Mouse (Mus musculus): ENCODE measurements around the gene Apoh. TPM values are rescaled to one million over a fixed set of nuclear protein-coding genes. Genes with fewer than 3 reads are reported as not detected.

The Apoh gene
- polyA plus RNA-seq, 1 experiment from 2014 or later: not detected

DNA sequence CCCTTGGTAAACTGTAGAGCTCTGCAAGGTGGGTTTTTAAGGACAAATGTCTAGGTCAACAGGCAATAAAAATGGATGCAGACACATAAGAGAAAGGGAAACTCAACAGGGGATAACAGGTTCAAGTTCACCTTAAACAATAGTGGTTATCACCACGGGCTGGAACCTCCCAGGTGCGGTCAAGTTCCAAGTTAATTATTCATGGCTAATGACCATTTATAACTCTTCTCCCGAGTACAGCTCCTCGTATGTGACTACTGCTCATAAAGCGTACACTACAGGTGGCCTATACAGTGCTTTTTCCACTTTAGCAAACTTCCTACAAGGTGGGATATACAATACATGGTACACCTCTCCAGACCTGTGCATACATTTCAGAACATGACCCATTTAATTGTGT lies 33.4 kb upstream of the Apoh start:
- Histone ChIP-seq H3K4me1 (no peaks in the 10 kb centered on the region), H3K9me3 (no peaks in the 10 kb centered on the region), H3K36me3 (no peaks in the 10 kb centered on the region), H3K27ac (replicated peaks) (no peak overlapping the region), H3K27me3 (no peaks in the 10 kb centered on the region), H3K4me3 (no peak overlapping the region), H3K4me2 (replicated peaks) (no peak overlapping the region), H3K9ac (replicated peaks) (no peak overlapping the region)
- WGBS: 85% methylated on average over 5 of the region's 5 CpGs
- ATAC-seq (replicated peaks): no peak

DNA sequence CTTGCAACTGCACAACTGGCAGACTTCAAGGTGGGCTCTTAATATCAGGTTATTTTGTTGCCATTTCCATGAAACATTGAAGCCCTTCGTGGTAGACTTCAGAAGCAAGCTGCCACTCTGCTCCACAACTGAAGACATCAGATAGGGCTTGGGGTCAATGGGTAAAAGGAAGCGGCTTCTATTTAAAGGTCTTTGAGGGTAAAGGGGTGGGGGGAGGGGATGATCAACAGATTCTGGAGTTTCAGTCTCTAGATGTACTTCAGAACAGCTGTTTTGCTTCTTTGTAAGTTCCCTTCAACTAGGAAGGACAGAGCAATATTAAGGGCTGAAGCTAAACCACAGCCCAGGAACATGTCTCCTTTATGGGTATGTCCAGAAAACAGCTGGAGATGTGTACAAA lies 31.2 kb upstream of the Apoh start:
- H3K27ac ChIP-seq (replicated peaks): no peak overlapping the region
- H3K9me3 ChIP-seq: no peaks in the 10 kb centered on the region
- H3K4me1 ChIP-seq: no peaks in the 10 kb centered on the region
- no peaks in the 10 kb centered on the region for H3K36me3 ChIP-seq
- no peak overlapping the region for H3K4me2 ChIP-seq (replicated peaks)
- H3K27me3 ChIP-seq: no peaks in the 10 kb centered on the region
- ATAC-seq (replicated peaks): no peak
- H3K9ac ChIP-seq (replicated peaks): no peak overlapping the region
- WGBS: 88% methylated on average over 2 of the region's 2 CpGs
- no peak overlapping the region for H3K4me3 ChIP-seq

DNA sequence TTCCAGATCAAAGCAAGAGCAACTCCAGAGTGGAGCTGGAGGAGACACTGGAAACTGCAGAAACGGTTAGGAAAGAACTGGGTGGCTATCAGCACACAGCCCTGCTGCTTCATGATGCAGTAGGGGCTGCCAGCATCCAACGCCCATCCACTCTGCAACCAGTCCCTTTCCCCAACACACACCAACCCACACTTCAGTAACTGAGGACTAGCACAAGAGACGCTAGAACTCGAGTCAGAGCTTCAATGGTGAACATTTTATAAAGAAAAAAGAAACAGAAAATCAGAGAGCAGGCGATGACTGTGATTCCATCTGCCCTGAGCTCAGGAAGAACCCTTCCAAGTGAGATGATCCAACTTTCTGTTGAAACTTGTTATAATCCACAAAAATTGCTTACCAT lies 30.6 kb upstream of the Apoh start:
- WGBS: 75% methylated on average over 5 of the region's 5 CpGs
- Histone ChIP-seq H3K4me3 (no peak overlapping the region), H3K27me3 (no peaks in the 10 kb centered on the region), H3K27ac (replicated peaks) (no peak overlapping the region), H3K4me2 (replicated peaks) (no peak overlapping the region), H3K9me3 (no peaks in the 10 kb centered on the region), H3K9ac (replicated peaks) (no peak overlapping the region), H3K36me3 (no peaks in the 10 kb centered on the region), H3K4me1 (no peaks in the 10 kb centered on the region)
- ATAC-seq (replicated peaks): no peak

DNA sequence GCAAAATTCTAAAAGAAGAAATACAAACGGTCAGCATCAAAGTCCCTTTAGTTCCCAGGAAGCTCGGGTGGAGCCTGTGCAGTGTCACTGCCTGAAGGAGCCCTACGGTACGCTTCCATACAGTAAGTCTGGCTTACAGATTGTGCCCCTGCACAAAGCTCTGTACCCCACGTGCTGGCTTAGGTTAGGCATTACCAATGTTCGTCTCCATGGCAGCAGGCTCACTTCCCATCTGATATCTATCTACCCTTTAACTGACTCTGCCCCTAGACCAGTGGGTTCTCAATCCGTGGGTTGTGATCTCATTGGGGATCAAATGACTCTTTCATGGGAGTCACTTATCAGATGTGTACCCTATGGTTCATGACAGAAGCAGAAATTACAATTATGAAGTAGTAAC lies 27.4 kb upstream of the Apoh start:
- H3K27ac ChIP-seq (replicated peaks): no peak overlapping the region
- WGBS: 88% methylated on average over 7 of the region's 7 CpGs
- H3K4me1 ChIP-seq: no peaks in the 10 kb centered on the region
- no peaks in the 10 kb centered on the region for H3K27me3 ChIP-seq
- H3K4me2 ChIP-seq (replicated peaks): no peak overlapping the region
- no peaks in the 10 kb centered on the region for H3K9me3 ChIP-seq
- H3K36me3 ChIP-seq: no peaks in the 10 kb centered on the region
- no peak overlapping the region for H3K9ac ChIP-seq (replicated peaks)
- no peak for ATAC-seq (replicated peaks)
- H3K4me3 ChIP-seq: no peak overlapping the region

DNA sequence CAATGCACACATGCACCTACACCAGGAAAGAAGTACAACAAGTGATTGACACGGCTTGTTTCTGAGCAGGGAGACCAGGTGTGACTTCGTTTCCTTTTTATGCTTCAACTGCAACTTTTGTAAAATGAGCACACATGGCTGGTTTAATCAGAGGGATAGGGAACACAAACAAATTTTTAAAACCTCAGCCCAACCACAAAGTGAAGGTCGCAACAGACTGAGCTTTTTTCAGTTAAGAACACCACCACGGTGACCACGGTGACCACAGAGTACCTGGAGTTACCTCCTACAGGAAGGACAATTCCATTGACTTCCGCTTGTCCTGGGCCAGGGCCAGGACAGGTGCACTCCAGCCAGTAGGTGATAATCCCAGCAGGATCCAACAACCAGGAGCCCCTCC lies 25.3 kb upstream of the Apoh start:
- WGBS: 71% methylated on average over 6 of the region's 6 CpGs
- no peak overlapping the region for H3K9ac ChIP-seq (replicated peaks)
- H3K36me3 ChIP-seq: no peaks in the 10 kb centered on the region
- no peaks in the 10 kb centered on the region for H3K27me3 ChIP-seq
- no peaks in the 10 kb centered on the region for H3K4me1 ChIP-seq
- no peak overlapping the region for H3K4me2 ChIP-seq (replicated peaks)
- H3K9me3 ChIP-seq: no peaks in the 10 kb centered on the region
- no peak for ATAC-seq (replicated peaks)
- H3K4me3 ChIP-seq: no peak overlapping the region
- no peak overlapping the region for H3K27ac ChIP-seq (replicated peaks)

DNA sequence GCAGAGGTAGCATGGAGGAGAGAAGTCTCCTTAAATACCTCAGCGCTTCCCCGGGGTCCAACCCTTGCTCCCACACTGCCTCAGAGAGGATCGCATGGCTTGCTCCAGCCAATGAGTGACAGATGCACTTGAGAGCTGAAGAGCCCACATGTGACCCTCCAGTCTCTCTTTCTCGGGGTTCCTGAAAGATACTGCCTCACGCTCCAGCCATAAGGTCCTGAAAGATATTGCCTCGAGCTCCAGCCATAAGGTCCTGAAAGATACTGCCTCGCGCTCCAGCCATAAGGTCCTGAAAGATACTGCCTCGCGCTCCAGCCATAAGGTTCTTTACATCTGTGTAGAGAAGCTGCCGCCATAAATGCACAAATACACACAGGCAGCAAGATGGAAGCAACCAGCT lies 24.0 kb upstream of the Apoh start:
- no peak for ATAC-seq (replicated peaks)
- H3K36me3 ChIP-seq: no peaks in the 10 kb centered on the region
- no peaks in the 10 kb centered on the region for H3K27me3 ChIP-seq

DNA sequence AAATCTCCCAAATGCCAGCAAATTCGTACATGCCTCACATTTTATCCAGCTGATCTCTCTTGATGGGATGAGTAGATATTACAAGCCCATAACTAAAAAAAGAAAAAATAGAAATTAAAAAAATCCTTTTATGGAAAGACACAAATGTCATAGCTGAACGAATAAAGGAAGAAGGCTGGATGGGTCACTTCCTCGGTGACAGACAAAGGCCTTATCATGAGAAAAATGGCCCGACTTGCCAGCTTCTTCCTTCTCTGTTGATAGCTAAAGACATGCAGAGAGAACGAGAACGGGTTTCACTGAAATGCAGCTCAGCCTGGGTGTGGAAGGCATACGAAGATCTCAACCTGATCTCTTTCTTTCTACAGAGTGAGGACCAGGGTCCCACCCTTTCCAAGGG lies 22.6 kb upstream of the Apoh start:
- H3K36me3 ChIP-seq: no peaks in the 10 kb centered on the region
- H3K27me3 ChIP-seq: no peaks in the 10 kb centered on the region
- H3K27ac ChIP-seq (replicated peaks): no peak overlapping the region
- no peak for ATAC-seq (replicated peaks)
- no peak overlapping the region for H3K9ac ChIP-seq (replicated peaks)
- no peaks in the 10 kb centered on the region for H3K9me3 ChIP-seq
- H3K4me2 ChIP-seq (replicated peaks): no peak overlapping the region
- no peak overlapping the region for H3K4me3 ChIP-seq
- 84% methylated on average over 7 of the region's 7 CpGs for WGBS
- H3K4me1 ChIP-seq: no peaks in the 10 kb centered on the region

More for the DNA sequence above, 24.0 kb upstream of the Apoh start:
- Histone ChIP-seq H3K4me3 (no peak overlapping the region), H3K27ac (replicated peaks) (no peak overlapping the region), H3K9me3 (no peaks in the 10 kb centered on the region), H3K9ac (replicated peaks) (no peak overlapping the region), H3K4me1 (no peaks in the 10 kb centered on the region), H3K4me2 (replicated peaks) (no peak overlapping the region)
- 86% methylated on average over 11 of the region's 11 CpGs for WGBS

DNA sequence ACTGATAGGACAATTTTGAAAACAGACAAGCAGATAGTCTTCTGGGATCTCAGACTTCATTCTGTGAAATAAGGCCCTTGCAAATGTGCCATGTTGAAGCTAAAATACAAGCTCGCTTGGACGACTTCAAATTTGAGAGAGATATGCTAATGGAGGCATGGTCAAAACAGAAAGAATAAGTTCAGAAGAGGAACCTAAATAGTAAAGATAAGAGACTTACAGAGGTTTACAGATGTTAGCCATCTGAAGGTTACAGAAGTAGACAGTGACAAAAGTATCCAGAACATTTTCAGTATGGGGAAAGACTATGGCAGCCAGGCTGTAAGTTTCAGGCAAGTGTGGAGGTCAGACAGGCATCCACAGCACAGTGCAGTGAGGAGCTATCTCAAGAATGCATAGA lies 21.0 kb upstream of the Apoh start:
- H3K9me3 ChIP-seq: no peaks in the 10 kb centered on the region
- no peaks in the 10 kb centered on the region for H3K4me1 ChIP-seq
- H3K36me3 ChIP-seq: no peaks in the 10 kb centered on the region
- ATAC-seq (replicated peaks): no peak
- H3K27ac ChIP-seq (replicated peaks): no peak overlapping the region
- WGBS: 88% methylated on average over 2 of the region's 2 CpGs
- H3K4me3 ChIP-seq: no peak overlapping the region
- H3K9ac ChIP-seq (replicated peaks): no peak overlapping the region
- H3K27me3 ChIP-seq: no peaks in the 10 kb centered on the region
- no peak overlapping the region for H3K4me2 ChIP-seq (replicated peaks)

DNA sequence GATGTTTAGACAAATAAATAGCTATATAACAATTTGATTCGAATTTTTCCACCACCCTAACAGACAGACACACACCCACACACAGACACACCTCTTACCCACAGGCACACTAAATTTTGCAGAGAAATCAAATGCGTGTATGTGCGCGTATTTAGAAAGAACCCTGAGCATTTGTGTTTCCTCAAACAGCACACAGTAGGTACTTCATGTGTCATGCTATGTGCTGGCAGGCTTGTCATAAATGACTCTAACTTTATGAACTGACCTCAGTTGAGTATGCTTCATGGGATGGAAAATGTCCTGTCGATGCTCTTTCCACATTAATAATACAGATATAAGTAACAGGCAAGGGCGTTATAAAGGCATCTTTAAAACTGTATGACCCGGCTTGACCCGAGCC lies 17.2 kb upstream of the Apoh start:
- 90% methylated on average over 8 of the region's 8 CpGs for WGBS

DNA sequence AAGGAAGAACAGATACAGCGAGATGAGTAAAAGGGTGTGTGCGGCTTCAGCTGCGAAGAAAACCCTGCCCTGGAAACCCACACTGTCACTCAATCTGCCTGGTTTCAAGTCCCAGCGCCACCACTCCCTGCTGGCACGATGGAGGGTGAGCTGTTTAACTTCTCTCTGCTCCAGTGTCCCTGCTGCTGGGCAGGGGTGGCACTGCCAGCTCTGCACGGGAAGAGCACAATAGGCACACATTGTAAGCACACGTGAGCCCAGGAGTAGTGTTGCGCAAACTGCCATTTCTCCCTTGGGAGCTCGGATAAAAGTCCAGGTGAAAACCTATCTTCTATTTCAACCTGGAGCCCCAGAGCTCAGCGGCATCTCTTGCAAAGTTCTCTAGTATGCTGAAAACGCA lies 12.3 kb upstream of the Apoh start:
- 87% methylated on average over 11 of the region's 11 CpGs for WGBS
- ATAC-seq (replicated peaks): no peak
- no peaks in the 10 kb centered on the region for H3K27me3 ChIP-seq
- peaks cover 4% of the 10 kb centered on the region; the same call in 1 of the 2 replicates for H3K4me1 ChIP-seq
- H3K4me3 ChIP-seq: no peak overlapping the region
- H3K36me3 ChIP-seq: no peaks in the 10 kb centered on the region
- no peaks in the 10 kb centered on the region for H3K9me3 ChIP-seq
- no peak overlapping the region for H3K4me2 ChIP-seq (replicated peaks)
- no peak overlapping the region for H3K9ac ChIP-seq (replicated peaks)
- H3K27ac ChIP-seq (replicated peaks): no peak overlapping the region

More for the DNA sequence above, 17.2 kb upstream of the Apoh start:
- no peak for ATAC-seq (replicated peaks)
- Histone ChIP-seq H3K36me3 (no peaks in the 10 kb centered on the region), H3K4me3 (no peak overlapping the region), H3K4me2 (replicated peaks) (no peak overlapping the region), H3K9me3 (no peaks in the 10 kb centered on the region), H3K4me1 (no peaks in the 10 kb centered on the region), H3K27me3 (no peaks in the 10 kb centered on the region), H3K9ac (replicated peaks) (no peak overlapping the region), H3K27ac (replicated peaks) (no peak overlapping the region)

DNA sequence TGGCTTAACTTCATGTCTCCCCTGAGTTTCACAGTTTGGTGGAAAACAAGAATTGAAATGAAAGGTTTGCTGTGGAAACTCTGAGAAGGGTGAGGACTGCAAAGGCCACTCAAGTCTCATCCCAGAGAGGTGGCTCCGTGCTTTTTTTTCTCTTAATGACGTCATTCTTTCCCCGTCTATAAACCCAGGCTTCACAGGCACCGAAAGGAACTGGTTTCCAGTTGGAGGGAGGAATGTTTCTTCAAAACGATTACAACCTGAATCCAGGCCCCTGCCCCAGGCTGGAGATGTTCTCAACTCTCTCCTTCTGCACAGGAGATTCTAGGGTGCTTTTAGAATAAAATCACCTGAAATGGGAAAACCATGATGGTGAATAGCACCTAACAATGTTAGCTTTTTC lies 10.1 kb upstream of the Apoh start:
- Histone ChIP-seq H3K9me3 (no peaks in the 10 kb centered on the region), H3K4me1 (peaks cover 4% of the 10 kb centered on the region; the same call in 1 of the 2 replicates), H3K36me3 (no peaks in the 10 kb centered on the region), H3K4me3 (no peak overlapping the region), H3K27me3 (no peaks in the 10 kb centered on the region), H3K27ac (replicated peaks) (no peak overlapping the region), H3K4me2 (replicated peaks) (no peak overlapping the region), H3K9ac (replicated peaks) (no peak overlapping the region)
- 45% methylated on average over 5 of the region's 5 CpGs for WGBS
- ATAC-seq (replicated peaks): no peak

DNA sequence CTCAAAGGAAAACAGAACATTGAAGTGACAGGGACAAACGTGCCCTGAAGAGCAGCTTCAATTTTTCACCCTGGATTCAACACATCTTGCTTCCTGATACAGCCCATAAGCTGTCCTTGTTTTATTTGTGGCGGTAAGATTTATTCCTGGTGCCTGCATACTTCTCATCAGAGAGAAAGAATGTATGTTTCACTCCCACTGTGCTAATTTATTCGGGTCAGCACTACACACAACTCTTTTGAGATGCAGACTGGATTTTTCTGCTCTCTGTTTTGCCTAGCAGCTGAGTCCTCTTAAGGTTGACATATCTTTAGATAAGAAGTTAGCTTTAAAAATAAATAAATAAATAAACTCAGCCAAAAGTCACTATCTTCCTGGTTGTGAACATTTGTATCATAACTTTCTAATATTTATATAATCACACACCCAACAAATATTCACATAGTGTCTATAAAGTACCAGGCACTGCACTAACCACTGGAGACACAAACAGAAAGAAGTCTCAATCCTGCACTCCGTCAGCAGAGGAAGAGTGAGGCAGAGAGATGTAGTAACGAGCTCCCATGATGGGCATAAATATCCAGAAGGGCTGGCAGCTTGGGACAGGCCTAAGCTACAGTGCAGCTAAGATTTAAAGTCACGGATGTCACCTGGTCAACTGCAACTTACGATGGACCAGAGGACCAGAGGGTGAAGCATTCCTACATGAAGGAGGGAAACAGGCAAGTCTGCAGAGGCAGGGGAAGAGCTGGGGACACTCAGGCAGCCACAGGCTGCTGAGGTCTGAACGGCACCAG lies 9.4 kb upstream of the Apoh start:
- ATAC-seq (replicated peaks): no peak
- no peak overlapping the region for H3K4me3 ChIP-seq

DNA sequence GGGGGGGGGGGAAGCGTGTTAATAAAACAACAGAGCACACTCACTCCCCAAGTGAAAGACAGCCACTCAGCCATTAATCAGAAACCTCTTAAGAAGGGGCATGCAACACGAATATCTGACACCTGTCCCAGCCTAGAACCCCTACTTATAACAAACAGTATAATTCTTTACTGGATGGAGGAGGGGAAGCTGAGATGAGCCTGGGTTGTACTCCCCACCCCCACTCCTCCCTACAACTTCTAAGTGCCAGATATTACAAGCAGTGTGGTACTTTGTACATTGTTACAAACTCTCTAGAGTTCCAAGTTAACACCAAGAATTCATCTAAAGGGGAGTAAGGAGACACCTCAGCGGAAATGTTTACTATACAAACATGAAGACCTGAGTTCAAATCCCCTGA lies 8.5 kb upstream of the Apoh start:
- Histone ChIP-seq H3K4me2 (replicated peaks) (no peak overlapping the region), H3K27me3 (no peaks in the 10 kb centered on the region), H3K36me3 (0 out of 2 replicates have a peak, but pooled peaks cover 3% of the 10 kb centered on the region), H3K9ac (replicated peaks) (no peak overlapping the region), H3K27ac (replicated peaks) (no peak overlapping the region), H3K9me3 (no peaks in the 10 kb centered on the region), H3K4me1 (peaks cover 4% of the 10 kb centered on the region; the same call in 1 of the 2 replicates), H3K4me3 (no peak overlapping the region)
- 61% methylated on average over 3 of the region's 3 CpGs for WGBS
- ATAC-seq (replicated peaks): no peak

More for the DNA sequence above, 9.4 kb upstream of the Apoh start:
- H3K9ac ChIP-seq (replicated peaks): no peak overlapping the region
- H3K4me1 ChIP-seq: peaks cover 4% of the 10 kb centered on the region; the same call in 1 of the 2 replicates
- H3K36me3 ChIP-seq: 0 out of 2 replicates have a peak, but pooled peaks cover 3% of the 10 kb centered on the region
- H3K27me3 ChIP-seq: no peaks in the 10 kb centered on the region
- no peaks in the 10 kb centered on the region for H3K9me3 ChIP-seq
- WGBS: 56% methylated on average over 8 of the region's 8 CpGs
- H3K4me2 ChIP-seq (replicated peaks): no peak overlapping the region
- H3K27ac ChIP-seq (replicated peaks): no peak overlapping the region
